Mouse (Mus musculus): Measurements from ENCODE around the gene Nhsl2. TPM values are rescaled to one million over a fixed set of nuclear protein-coding genes. Genes with fewer than 3 reads are reported as not detected.
A peak's percentile ranks its signal among the peaks of the same experiment; 100 is the strongest.

The Nhsl2 gene
- polyA plus RNA-seq, 1 experiment: 0.81 TPM

DNA sequence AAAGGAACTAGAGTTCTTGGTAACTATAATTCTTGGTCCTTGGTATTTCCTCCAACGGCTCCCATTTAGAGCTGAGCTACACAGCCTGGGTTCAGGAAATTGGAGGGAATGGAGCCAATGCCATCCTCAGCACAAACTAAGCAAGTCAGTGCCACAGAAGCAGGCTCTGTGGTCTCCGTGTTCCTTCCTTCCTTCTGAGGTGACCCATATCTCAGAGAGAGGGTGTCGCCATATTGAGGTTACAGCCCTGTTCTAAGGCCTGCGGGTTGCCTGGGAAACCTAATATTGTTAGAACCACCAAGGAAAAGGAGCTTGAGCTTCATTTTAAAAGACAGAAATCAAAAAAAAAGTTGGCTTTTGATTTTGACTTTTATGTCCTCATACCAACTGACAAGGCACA lies 193.2 kb downstream of the Nhsl2 start:
- no peak for TF ChIP-seq POLR2A (IDR thresholded peaks at IDR 0.05; ENCODE audit: control insufficient read depth, extremely low read depth, insufficient read depth, low read length, poor library complexity)
- no peak for TF ChIP-seq CTCF (IDR thresholded peaks at IDR 0.05; ENCODE audit: borderline replicate concordance, control insufficient read depth, extremely low read depth, insufficient read depth, low read length, poor library complexity)
- 12% methylated on average over 4 of the region's 4 CpGs for WGBS
- DNase-seq: no peak

DNA sequence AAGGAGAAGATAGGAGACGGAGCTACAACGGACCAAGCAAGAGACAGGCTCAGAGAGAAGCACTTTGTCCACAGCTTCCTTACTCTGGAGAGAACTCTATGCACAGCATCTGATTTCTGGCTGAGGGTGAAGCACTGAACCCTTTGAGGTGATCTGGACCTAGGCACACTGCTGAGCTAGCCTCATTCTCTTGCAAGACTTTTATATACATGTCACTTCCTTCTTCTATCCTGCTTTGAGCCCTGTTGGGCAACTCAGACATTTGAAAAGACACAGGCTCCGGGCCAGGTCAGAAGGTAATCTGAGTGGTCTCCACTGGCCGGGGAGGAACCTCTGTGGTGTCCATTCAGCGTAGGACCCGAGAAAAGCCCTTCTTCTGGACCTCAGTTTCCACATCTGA lies 201.4 kb downstream of the Nhsl2 start:
- Histone ChIP-seq H3K36me3 (ENCODE audit: control insufficient read depth, insufficient read depth, low read length) (no peaks in the 10 kb centered on the region), H3K4me1 (replicated peaks; ENCODE audit: control insufficient read depth, insufficient read depth, low read length) (no peaks in the 10 kb centered on the region), H3K4me3 (ENCODE audit: control insufficient read depth, insufficient read depth, low read length) (no peak overlapping the region), H3K27me3 (ENCODE audit: control insufficient read depth, insufficient read depth, low read length) (no peaks in the 10 kb centered on the region), H3K27ac (ENCODE audit: control insufficient read depth, insufficient read depth, low read length) (no peak overlapping the region)
- no peak for TF ChIP-seq POLR2A (IDR thresholded peaks at IDR 0.05; ENCODE audit: control insufficient read depth, extremely low read depth, insufficient read depth, low read length, poor library complexity)
- TF ChIP-seq CTCF (IDR thresholded peaks at IDR 0.05; ENCODE audit: borderline replicate concordance, control insufficient read depth, extremely low read depth, insufficient read depth, low read length, poor library complexity): no peak
- no peak for DNase-seq
- 80% methylated on average over 6 of the region's 6 CpGs for WGBS

More for the DNA sequence above, 193.2 kb downstream of the Nhsl2 start:
- H3K4me3 ChIP-seq (ENCODE audit: control insufficient read depth, insufficient read depth, low read length): no peak overlapping the region
- H3K27ac ChIP-seq (ENCODE audit: control insufficient read depth, insufficient read depth, low read length): no peak overlapping the region
- no peaks in the 10 kb centered on the region for H3K4me1 ChIP-seq (replicated peaks; ENCODE audit: control insufficient read depth, insufficient read depth, low read length)
- no peaks in the 10 kb centered on the region for H3K36me3 ChIP-seq (ENCODE audit: control insufficient read depth, insufficient read depth, low read length)
- no peaks in the 10 kb centered on the region for H3K27me3 ChIP-seq (ENCODE audit: control insufficient read depth, insufficient read depth, low read length)

DNA sequence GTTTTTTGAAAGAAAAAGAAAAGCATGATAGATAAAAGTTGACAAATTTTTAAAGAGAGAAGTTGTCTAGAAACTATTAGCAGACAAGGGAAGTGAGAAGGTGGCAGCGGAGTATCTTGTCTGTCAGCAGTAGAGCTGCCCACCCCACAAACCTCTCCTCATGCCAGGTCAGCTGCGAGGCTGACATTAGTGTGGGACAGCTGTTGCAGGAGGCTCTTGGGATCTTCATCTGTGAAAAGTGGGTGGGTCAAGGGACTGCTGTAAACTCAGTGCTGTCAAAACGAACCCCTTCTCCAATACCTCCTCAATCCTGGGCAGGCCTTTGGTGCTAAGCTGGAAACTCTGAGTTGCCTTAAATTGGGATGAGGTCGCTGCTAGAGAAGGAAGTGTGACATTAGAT lies 202.0 kb downstream of the Nhsl2 start:
- TF ChIP-seq CTCF (IDR thresholded peaks at IDR 0.05; ENCODE audit: borderline replicate concordance, control insufficient read depth, extremely low read depth, insufficient read depth, low read length, poor library complexity) (no peak), POLR2A (IDR thresholded peaks at IDR 0.05; ENCODE audit: control insufficient read depth, extremely low read depth, insufficient read depth, low read length, poor library complexity) (no peak)
- no peak overlapping the region for H3K4me3 ChIP-seq (ENCODE audit: control insufficient read depth, insufficient read depth, low read length)

GRCm38 (mm10) chrX:102053371-102053770 lies 204.2 kb downstream of the Nhsl2 start:
- Histone ChIP-seq H3K36me3 (ENCODE audit: control insufficient read depth, insufficient read depth, low read length) (no peaks in the 10 kb centered on the region), H3K27me3 (ENCODE audit: control insufficient read depth, insufficient read depth, low read length) (no peaks in the 10 kb centered on the region), H3K4me1 (replicated peaks; ENCODE audit: control insufficient read depth, insufficient read depth, low read length) (no peaks in the 10 kb centered on the region), H3K4me3 (ENCODE audit: control insufficient read depth, insufficient read depth, low read length) (no peak overlapping the region), H3K27ac (ENCODE audit: control insufficient read depth, insufficient read depth, low read length) (no peak overlapping the region)
- no peak for DNase-seq
- 95% methylated on average over 2 of the region's 2 CpGs for WGBS
- no peak for TF ChIP-seq POLR2A (IDR thresholded peaks at IDR 0.05; ENCODE audit: control insufficient read depth, extremely low read depth, insufficient read depth, low read length, poor library complexity)
- no peak for TF ChIP-seq CTCF (IDR thresholded peaks at IDR 0.05; ENCODE audit: borderline replicate concordance, control insufficient read depth, extremely low read depth, insufficient read depth, low read length, poor library complexity)

More for the DNA sequence above, 202.0 kb downstream of the Nhsl2 start:
- 79% methylated on average over 4 of the region's 4 CpGs for WGBS
- Histone ChIP-seq H3K36me3 (ENCODE audit: control insufficient read depth, insufficient read depth, low read length) (no peaks in the 10 kb centered on the region), H3K27ac (ENCODE audit: control insufficient read depth, insufficient read depth, low read length) (no peak overlapping the region), H3K4me1 (replicated peaks; ENCODE audit: control insufficient read depth, insufficient read depth, low read length) (no peaks in the 10 kb centered on the region), H3K27me3 (ENCODE audit: control insufficient read depth, insufficient read depth, low read length) (no peaks in the 10 kb centered on the region)
- DNase-seq: no peak

- H3K36me3 ChIP-seq (ENCODE audit: control insufficient read depth, insufficient read depth, low read length): no peaks in the 10 kb centered on the region
- no peak overlapping the region for H3K4me3 ChIP-seq (ENCODE audit: control insufficient read depth, insufficient read depth, low read length)
- H3K27me3 ChIP-seq (ENCODE audit: control insufficient read depth, insufficient read depth, low read length): no peaks in the 10 kb centered on the region
- H3K4me1 ChIP-seq (replicated peaks; ENCODE audit: control insufficient read depth, insufficient read depth, low read length): no peaks in the 10 kb centered on the region
- no peak for DNase-seq
- TF ChIP-seq POLR2A (IDR thresholded peaks at IDR 0.05; ENCODE audit: control insufficient read depth, extremely low read depth, insufficient read depth, low read length, poor library complexity): no peak
- TF ChIP-seq CTCF (IDR thresholded peaks at IDR 0.05; ENCODE audit: borderline replicate concordance, control insufficient read depth, extremely low read depth, insufficient read depth, low read length, poor library complexity): no peak
- no peak overlapping the region for H3K27ac ChIP-seq (ENCODE audit: control insufficient read depth, insufficient read depth, low read length)
- 90% methylated on average over 4 of the region's 4 CpGs for WGBS
Observed at GRCm38 (mm10) chrX:102054009-102054408, 204.8 kb downstream of the Nhsl2 start.

GRCm38 (mm10) chrX:102059437-102059836 lies 210.3 kb downstream of the Nhsl2 start:
- no peaks in the 10 kb centered on the region for H3K36me3 ChIP-seq (ENCODE audit: control insufficient read depth, insufficient read depth, low read length)
- TF ChIP-seq CTCF (IDR thresholded peaks at IDR 0.05; ENCODE audit: borderline replicate concordance, control insufficient read depth, extremely low read depth, insufficient read depth, low read length, poor library complexity) (no peak), POLR2A (IDR thresholded peaks at IDR 0.05; ENCODE audit: control insufficient read depth, extremely low read depth, insufficient read depth, low read length, poor library complexity) (no peak)
- H3K4me3 ChIP-seq (ENCODE audit: control insufficient read depth, insufficient read depth, low read length): no peak overlapping the region
- 62% methylated on average over 9 of the region's 9 CpGs for WGBS
- no peaks in the 10 kb centered on the region; the same call in 1 of the 2 replicates for H3K4me1 ChIP-seq (replicated peaks; ENCODE audit: control insufficient read depth, insufficient read depth, low read length)
- H3K27ac ChIP-seq (ENCODE audit: control insufficient read depth, insufficient read depth, low read length): no peak overlapping the region
- peak; percentile 30 for DNase-seq
- H3K27me3 ChIP-seq (ENCODE audit: control insufficient read depth, insufficient read depth, low read length): no peaks in the 10 kb centered on the region

- no peak for DNase-seq
- Histone ChIP-seq H3K4me3 (ENCODE audit: control insufficient read depth, insufficient read depth, low read length) (no peak overlapping the region), H3K27ac (ENCODE audit: control insufficient read depth, insufficient read depth, low read length) (no peak overlapping the region), H3K4me1 (replicated peaks; ENCODE audit: control insufficient read depth, insufficient read depth, low read length) (no peaks in the 10 kb centered on the region; the same call in 1 of the 2 replicates), H3K36me3 (ENCODE audit: control insufficient read depth, insufficient read depth, low read length) (no peaks in the 10 kb centered on the region), H3K27me3 (ENCODE audit: control insufficient read depth, insufficient read depth, low read length) (no peaks in the 10 kb centered on the region)
- no peak for TF ChIP-seq CTCF (IDR thresholded peaks at IDR 0.05; ENCODE audit: borderline replicate concordance, control insufficient read depth, extremely low read depth, insufficient read depth, low read length, poor library complexity)
- no peak for TF ChIP-seq POLR2A (IDR thresholded peaks at IDR 0.05; ENCODE audit: control insufficient read depth, extremely low read depth, insufficient read depth, low read length, poor library complexity)
- WGBS: 73% methylated on average over 5 of the region's 5 CpGs
Observed at GRCm38 (mm10) chrX:102060243-102060642, 211.1 kb downstream of the Nhsl2 start.
